Mouse (Mus musculus) thymus, postnatal 14 days (tissue): Measurements from ENCODE around the gene Gm20518.
A peak's percentile ranks its signal among the peaks of the same experiment; 100 is the strongest.

Source experiments
- DNase-seq: peaks from one replicate; pipeline ENCODE4 v3.0.0; 2021

Gene Gm20518

DNA sequence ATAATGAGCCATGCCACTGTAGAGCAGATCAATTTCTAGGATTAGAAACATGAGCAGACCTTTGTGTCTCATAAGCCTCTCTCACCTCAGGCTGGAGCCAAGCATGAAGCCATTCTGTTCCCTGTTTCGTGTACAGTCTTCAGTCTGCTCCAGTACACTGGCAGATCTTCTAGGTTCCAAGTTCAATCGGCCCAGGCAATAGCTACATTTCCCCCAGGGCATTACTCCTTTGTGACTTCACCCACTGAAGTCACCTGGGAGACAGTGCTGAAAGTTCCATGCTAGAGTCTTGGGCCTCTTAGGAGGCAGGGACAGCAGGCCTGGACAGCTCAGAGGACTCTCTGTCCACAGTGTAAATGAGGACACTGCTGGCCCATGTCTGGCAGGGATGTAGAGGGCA, 2.5 kb upstream of the Gm20518 start, which contains the start of gene Tssk1:
Gene Tssk1 (plus strand): TSS at position 301 of the 400 bp plus-strand sequence.
- DNase-seq: no peak

DNA sequence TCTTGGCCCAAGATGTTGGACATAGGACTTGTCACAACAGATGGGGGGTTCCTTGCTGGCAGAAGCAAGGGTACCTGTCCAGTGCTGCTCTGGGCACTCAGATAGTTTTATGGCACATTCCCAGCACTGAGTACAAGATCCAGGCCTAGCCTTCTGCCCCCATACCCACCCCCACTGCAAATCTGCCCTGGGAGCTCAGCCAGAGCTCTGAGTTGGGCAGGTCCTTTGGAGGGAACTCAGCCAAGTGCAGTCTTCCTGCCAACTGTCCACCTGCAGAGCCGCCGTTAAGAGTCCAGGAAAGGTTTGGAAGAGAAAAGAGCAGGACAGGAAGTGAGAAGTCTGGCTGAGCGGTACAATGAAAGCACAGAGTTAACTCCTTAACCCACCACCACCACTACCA, 1.1 kb upstream of the Gm20518 start:
- no peak for DNase-seq

DNA sequence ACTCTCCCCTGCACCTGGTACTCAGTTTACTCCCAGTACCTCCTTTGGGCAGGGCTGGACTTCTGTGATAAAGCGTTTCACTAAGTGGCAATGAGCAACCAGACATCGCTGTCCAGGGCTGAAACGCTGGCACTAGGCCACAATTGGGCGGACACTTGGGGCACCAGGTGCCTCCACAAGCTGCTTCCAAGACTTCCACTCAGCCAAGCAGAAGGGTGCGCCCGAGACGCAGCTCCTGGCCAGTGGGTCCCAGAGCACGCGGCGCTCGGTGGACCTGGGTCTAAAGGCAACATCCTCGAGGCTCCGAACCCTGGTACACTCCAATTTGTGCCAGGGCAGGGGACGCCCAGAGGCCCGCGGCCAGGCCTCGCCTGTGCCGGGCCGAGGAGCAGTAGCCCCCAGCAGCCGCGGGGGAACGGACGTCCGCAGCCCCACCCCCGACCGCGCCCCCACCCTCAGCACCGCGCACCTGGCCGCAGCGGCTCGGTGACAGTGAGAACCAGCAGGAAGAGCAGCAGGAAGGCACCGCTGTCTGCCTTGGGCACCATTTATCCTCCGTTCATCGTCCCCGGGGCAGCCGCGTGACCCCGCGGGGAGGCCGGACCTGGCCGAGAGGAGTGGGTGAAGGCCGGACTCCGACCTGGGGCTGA, 429 bp downstream of the Gm20518 start:
- DNase-seq: no peak

DNA sequence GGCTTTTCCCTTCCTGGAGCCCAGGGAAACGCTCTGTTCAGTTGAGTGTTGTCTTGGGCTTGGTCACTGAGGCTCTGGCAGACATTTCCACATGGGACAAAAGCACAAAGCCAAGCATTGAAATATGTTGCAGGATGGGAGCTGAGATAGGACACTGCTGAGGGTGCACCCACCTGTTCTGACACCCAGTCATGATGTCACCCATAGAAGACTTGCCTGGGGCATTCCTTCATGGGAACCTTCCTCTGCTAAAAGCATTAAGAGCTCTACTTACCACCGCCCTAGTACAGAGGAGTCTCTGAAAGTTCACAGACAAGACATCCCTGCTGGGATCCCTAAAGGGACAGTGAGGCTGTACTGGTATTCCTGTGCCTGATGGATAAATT, 1.1 kb downstream of the Gm20518 start:
- DNase-seq: peak; percentile 15

DNA sequence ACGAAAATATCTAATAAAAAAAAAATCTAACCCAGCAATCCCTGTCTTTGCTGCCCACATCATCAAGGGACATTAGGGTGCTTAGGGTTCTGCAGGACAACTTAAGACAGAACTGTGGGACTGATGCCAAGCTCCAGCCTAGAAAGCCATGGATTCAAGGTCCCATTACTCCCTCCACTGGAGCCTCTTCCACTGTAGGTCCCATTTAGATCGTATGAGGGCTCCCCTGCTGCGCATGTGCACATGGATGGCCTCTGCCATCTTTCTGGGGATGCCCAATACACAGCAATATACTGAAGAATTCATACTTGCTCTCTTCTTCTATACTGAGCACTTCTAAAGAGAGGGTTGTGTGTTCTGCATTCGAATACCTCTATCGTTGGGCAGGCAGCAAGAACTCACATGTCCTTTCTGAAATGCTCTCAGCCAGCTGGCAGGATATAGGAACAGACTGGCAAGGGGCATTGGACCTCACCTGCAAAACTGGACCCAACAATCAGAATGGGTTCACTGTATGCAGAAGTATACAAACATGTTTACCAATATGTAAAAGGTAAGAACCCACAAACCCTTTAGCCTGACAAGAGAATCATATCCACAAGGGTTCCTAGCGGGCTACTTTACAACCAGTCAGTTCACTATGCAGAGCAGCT, 1.7 kb downstream of the Gm20518 start:
- DNase-seq: no peak

DNA sequence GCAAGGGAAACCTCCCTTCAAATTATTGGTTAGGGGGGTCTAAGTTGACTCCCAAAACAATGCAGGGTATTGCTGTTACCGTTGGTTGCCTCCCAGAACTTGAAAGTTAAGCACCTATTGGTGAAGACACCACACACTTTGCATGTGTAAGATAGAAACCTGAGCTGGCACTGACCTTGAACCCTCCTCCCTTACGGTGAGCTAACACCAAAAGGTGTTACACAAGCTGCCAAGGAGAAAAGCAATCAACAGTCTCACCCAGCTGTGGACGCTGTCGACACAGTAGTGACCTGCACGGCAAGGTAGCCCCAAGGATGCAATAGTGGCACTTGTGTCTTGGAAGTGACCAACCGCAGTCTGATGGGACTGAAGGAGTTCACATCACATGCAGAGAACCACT, 7.4 kb downstream of the Gm20518 start:
- no peak for DNase-seq

DNA sequence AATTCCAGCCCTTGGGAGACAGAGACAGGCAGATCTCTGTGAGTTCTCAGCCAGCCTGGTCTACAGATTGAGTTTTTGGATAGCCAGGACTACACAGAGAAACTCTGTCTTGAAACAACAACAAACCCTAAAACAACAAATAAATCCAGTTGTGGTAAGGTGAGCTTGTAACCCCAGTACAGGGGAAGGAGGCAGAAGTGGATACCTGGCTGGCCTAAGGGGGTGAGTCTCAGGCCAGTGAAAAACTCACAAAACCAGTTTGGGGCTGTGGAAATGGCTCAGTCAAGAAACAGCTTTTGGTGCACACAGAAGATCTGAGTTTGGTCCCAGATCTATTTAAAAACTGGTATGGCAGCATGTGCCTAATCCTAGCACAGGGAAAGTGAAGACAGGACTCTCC, 9.3 kb downstream of the Gm20518 start:
- no peak for DNase-seq

DNA sequence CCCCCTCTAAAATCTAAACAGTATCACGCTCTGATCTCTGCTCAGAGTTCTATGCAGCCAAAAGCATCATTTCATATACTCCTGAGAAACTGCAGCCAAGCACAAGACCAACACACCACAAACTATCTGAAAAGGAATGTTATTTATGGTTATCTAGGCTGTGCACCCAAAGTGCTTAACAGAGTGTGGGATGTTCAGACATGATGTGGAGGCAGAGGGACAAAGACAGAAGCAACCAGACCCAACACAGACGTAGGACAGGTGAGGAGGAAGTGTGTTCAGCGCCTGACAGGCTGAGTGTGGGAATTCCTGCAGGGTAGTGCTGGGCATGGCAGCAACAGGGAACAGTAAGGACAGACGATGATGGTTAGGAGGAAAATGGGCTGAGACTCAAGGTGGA, 11.9 kb downstream of the Gm20518 start:
- no peak for DNase-seq

DNA sequence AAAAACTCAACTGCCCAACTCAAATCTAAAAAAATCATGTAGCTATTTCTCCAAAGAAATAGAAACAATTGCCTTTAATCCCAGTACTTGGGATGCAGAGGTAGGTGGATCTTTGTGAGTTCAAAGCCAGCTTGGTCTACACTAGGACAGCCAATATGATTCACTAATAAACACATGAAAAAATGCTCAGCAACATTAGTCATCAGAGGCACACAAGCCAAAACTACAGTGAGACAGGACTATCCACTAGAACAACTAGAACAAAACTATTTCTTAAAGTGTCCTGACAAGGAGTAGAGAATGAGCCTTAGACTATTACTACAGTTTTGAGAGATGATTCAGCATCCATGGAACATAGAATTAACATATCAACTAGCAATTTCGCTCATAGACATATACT, 15.4 kb downstream of the Gm20518 start:
- DNase-seq: no peak

DNA sequence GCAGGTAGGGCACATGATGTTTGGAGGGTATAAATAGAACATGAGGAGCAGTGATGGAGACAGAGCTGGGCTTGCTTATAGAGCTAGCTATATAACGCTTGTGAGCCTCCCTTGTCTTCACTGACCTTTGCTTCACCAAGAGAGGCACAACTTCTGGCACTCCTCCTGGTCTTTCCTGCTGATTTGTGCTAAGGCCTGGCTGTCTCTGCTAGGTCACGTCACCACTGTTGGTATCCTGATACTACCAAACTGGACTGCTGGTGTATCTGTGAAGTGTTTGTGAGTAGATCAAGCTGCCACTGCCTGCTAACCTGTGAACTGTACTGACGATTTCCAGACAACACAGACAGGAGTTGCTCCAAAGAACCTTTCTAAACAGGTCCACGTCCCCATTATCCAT, 16.3 kb downstream of the Gm20518 start:
- no peak for DNase-seq

DNA sequence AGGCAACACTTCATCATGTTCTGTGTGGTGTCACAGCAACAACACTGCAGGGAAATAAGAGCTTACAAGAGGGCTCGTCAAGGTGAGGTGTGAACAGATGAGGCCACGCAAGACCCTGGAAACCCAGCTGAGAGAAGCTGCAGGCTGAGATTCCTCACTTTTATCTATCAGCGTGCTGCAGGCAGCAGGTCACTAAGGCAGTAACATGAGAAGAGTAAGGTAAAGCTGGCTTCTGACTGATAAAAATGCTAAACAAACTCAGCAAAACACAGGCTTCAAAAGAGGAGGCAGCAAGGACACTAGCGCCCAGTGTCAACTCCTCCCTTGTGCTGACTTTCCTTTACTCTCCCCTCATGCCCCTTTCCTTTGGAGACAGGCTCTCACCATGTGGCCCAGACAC, 18.5 kb downstream of the Gm20518 start:
- DNase-seq: no peak

DNA sequence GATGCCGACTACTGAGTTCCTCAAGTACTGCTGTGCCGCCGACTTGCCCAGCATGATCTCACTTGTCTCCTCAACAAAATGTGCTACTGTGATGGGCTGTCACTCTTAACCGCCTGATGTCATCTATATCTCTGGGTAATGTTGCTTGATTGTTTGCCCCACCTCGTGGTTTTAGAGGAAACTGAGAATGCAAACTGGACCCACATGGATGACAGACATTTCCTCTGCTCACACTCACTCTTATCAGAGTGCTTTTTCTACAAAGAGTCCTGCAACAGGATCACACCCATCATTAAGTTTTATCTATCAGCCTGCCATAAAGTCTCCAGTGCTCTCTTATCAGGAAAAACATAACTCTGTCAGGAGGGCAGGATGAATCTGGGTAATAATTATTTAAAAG, 20.2 kb downstream of the Gm20518 start:
- no peak for DNase-seq

DNA sequence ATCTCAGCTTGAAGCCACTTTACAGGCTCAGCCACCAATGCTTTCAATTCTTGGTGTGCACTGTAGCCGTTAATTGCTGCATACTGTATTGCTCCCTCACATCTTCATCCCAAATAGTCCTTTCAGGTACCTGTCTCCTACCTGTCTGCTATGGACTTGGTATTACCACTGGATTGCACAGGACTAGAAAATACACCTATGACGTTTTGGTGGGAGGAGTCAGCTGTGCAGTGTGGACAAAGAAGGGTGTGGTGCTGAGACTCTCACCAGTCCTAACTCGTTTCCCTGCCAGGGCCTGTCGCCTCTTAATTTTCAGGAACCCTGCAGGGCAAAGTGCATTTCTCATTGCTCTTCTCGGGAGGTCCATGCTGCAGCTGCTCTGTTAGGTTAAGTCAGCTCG, 25.7 kb downstream of the Gm20518 start:
- DNase-seq: no peak

DNA sequence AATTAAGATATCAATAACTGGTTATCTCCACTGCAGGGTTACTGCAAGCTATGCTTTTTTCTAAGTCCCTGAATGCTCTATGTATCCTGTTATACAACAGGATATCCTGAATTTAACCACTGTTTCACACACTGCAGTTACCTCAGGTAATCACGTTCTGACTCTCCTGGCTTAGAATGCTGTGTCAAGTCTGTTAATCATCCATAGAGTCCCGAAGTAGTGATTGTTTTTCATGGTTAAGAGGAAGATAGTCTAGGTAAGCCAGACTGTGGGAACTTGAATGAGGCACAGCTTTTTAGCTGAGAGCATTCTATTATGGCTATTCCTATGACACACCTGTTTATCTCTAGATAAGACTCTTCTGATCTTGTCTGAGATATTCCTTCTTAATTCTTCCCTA, 26.2 kb downstream of the Gm20518 start:
- no peak for DNase-seq

DNA sequence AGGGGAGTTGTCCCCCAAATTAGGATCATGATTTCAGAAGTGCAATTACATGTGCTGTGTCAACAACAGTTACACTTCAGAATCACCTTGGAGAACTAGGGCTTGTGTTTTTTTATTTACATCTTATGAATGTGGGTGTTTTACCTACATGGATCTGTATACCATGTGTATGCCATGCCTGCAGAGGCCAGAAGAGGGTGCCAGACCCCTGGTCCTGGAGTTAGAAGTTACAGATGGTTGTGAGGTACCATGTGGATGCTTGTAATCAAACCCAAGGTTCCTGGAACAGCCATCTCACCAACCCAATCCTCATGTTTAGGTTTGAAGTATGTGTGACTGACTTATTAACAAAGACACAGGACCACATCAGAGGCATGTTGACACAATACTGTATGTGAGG, 32.9 kb downstream of the Gm20518 start:
- DNase-seq: peak; percentile 30

DNA sequence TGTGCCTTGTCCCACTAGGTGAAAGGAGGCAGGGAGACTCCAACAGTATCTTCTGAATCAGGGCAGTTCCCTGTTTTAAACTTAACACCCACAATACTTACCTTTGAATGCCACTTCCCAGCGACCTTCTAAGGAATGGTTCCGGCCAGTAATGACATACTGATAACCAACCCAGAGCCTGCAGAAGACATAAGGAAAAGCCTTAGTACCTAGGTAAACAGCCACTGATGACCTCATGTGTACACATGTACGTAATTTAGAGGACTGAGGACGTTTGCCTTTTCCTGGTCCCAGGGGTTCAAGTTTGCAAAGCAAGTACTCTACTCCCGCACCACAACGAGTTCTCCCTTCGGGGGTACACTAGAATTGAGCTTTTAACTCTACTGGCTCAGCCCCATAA, 34.3 kb downstream of the Gm20518 start:
- DNase-seq: no peak

DNA sequence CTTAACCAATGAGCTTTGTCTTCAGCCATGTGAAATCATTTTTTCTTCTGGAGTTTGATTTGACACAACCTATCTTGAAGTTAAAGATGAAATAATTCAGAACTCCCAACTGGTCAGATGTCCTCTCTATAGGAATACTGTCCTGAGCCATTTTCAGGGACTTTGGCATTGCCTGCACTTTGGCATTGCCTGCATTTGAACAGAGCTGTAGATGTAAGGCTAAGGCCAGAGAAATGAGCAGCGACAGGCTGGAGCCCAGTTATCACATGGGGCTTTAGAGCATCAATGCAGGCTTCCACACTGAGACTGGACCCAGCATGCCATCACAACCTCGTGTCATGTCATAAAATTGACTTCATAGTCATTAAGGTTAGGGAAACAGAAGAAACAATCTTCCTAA, 38.2 kb downstream of the Gm20518 start:
- no peak for DNase-seq

DNA sequence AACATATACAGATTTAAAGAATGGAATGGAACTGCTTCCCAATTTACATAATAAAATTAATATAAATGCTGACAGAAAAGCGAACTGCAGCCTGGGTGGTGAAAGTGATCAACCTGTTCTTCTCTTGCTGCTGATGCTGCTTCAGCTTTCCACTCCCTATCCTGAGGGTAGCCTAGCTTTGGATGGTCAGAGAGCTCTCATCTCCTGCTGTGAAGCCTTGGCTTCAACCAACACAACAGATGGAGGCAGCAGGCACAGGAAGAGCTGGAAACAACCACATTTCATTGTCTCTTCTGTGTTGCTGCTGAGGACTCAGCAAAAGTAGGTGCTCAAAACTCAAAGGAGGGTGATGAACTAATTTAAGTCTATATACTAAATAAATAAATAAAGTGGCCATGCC, 39.6 kb downstream of the Gm20518 start:
- no peak for DNase-seq

DNA sequence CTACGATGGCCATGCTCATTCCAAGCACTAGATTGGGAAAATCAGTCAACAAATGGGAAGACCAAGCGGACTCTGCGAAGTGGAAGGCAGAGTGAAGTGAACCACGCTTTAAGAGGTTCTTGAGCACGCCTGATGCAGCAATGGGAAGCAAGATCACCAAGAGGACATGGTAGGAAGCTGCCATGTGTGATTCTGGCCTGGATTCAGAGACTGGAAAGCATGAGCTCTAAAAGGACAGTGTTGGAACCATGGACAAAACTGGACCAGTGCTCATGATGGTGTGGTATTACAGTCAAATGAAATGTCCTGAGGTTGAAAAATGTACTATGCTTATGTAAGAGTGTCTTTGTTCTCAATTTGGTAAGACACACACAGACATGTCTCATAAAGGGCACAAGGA, 40.1 kb downstream of the Gm20518 start:
- no peak for DNase-seq

DNA sequence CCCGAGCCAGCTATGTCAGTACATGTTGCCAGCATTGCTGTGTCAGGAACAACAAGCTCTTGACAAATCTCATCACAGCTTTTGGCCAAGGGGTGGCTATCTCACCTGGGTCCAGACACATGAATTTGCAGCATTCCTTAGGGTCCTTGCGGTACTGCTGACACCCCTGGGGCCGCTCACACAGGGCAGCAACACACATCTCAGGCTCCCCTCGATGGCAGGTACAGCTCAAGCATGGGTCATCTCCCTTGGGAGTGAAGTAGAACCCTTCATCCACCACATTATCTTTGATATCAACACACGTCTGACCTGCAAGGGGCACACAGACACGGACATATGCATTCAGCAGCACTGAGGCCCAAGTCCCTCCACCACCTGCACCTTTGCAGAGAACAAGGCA, 42.0 kb downstream of the Gm20518 start:
- DNase-seq: no peak

DNA sequence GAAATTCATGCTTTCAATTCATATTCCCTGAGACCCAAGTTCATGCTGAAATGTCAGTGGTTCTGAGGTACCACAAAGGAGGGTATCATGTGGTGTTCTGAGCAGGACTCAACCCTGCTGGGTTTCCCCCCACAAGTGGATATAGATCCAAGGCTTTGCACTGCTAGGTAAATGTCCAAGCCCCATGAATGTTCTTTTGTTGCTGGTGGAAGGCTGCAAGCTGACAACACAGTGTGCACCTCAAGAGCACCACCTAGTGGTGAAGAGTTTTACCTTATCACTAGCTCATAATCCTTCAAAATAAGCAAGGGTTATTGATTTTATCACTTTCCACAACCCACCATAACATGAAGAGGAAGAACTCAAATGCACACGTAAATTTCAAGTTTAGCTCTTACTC, 42.5 kb downstream of the Gm20518 start:
- DNase-seq: peak; percentile 48

DNA sequence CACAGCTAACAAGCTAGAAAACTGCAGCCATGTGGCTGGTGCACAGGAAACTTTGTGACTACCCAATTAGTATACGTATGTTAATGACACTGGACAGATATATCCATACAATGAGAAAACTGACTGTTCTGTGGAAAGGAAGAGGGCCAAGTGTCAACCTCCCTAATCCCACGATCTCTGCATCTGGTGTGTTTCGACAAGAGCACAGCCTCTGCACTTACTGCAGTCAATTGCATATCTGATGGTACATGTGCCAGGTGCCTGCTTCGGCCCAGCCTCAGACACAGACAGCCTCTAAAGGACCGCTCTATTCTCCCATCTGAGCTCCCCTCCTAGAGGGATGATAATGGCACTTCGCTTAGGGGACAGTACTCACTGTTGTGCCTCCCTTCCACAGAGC, 43.0 kb downstream of the Gm20518 start:
- DNase-seq: no peak

DNA sequence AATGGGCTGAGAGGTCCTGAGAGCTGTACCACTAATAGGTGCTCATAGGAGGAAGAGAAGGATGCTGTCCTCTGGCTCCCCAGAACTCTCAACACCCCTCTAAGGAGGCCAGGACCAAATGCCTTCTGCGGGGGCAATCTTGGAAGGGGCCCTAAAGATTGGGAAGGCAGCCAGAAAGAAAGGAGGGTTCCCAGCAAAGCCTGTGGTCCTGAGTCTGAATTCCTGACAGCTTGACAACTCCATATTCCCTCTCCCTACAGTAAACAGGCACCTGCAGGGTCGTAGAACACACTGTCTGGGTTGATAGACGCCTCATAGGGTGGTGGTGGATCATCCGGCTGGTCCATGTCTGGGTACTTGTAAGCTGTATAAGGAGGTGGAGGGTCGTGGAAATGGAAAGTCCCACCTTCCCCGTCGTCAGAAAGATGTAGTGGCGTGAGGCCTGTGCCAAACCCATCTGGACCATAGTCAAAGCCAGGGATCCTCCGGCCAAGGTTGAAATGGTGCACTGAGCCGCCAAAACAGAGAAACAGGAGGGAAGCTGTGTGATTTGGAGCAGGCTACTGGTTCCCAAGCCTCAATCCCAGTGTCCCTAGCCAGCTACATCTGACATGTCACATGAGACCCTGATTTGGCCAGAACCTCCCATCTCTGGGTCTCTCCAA, 47.6 kb downstream of the Gm20518 start:
- no peak for DNase-seq

DNA sequence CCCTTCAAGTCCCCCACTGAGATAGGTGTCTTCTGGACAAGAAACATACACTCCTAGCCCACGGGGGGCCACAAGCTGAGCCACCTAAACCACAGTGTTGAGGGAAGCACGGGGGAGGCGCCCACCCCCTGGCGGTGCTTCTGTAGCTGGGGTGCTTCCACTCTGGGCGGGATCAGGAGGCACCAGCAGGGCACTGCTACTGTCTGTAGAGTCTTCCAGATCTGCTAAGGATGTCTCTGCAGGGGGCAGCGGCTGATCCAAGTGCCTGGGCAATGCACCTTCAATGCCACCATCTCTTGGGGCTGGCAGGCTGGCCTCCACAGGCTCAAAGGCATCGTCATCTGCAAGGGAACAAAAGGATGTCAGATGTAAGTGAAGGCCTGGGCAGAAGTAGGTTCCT, 49.0 kb downstream of the Gm20518 start:
- DNase-seq: no peak

DNA sequence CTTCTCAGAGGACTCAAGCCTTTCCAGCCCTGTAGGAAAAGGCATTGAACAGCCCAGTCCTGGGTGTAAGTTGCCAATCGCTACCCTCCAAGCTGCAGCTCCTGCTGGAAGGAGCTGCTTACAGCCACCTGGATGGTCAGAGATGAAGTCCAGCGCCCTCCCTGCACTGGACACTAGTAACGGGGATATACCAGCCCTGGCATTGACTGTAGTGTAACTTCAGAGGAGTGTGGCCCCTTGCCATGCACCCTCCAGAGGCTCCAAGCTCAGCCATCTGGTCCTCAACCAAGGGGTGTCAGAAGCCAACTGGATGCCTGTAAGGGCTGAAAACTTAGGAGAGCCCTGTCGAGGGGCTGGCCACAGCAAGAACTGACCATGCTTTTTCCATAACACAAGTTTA, 51.5 kb downstream of the Gm20518 start:
- DNase-seq: no peak
